Mouse (Mus musculus): ENCODE results near the gene Dnajb6. TPM values are rescaled to one million over a fixed set of nuclear protein-coding genes. Genes with fewer than 3 reads are reported as not detected.
"Not testable (repeated sequence)": the region's sequence is repeated elsewhere in the genome, so short reads cannot be mapped to it uniquely, and the experiment has no call there.

Dnajb6 gene
- polyA plus RNA-seq, 1 experiment = 161 TPM

- H3K27me3 ChIP-seq (ENCODE audit: control insufficient read depth, insufficient read depth, low read length) = no peaks in the 10 kb centered on the region
- WGBS = 76% methylated on average over 1 of the region's 1 CpGs
Observed at GRCm38 (mm10) chr5:29712906-29713305, 22.6 kb upstream of the Dnajb6 start.

GRCm38 (mm10) chr5:29721159-29721558 is 14.3 kb upstream of the Dnajb6 start:
- H3K27me3 ChIP-seq (ENCODE audit: control insufficient read depth, insufficient read depth, low read length) = no peaks in the 10 kb centered on the region
- H3K4me3 ChIP-seq (replicated peaks; ENCODE audit: insufficient read depth, low read depth, low read length) = no peak overlapping the region
- 21% methylated on average over 1 of the region's 1 CpGs for WGBS
- H3K27ac ChIP-seq (ENCODE audit: insufficient read depth, low read length) = no peak overlapping the region
- no peak for TF ChIP-seq POLR2A (IDR thresholded peaks at IDR 0.05; ENCODE audit: borderline replicate concordance, insufficient read depth, low read length)
- no peak for TF ChIP-seq CTCF (IDR thresholded peaks at IDR 0.05; ENCODE audit: borderline replicate concordance, insufficient read depth, low read depth, low read length)
- H3K4me1 ChIP-seq (ENCODE audit: control insufficient read depth, insufficient read depth, low read length) = no peaks in the 10 kb centered on the region
- no peak for DNase-seq

More at GRCm38 (mm10) chr5:29712906-29713305, 22.6 kb upstream of the Dnajb6 start:
- Histone ChIP-seq H3K27ac (ENCODE audit: insufficient read depth, low read length) (no peak overlapping the region), H3K4me1 (ENCODE audit: control insufficient read depth, insufficient read depth, low read length) (no peaks in the 10 kb centered on the region), H3K4me3 (replicated peaks; ENCODE audit: insufficient read depth, low read depth, low read length) (no peak overlapping the region)
- TF ChIP-seq POLR2A (IDR thresholded peaks at IDR 0.05; ENCODE audit: borderline replicate concordance, insufficient read depth, low read length) (no peak), CTCF (IDR thresholded peaks at IDR 0.05; ENCODE audit: borderline replicate concordance, insufficient read depth, low read depth, low read length) (no peak)
- DNase-seq = no peak

GRCm38 (mm10) chr5:29725369-29725768 is 10.1 kb upstream of the Dnajb6 start:
- no peaks in the 10 kb centered on the region for H3K4me1 ChIP-seq (ENCODE audit: control insufficient read depth, insufficient read depth, low read length)
- TF ChIP-seq CTCF (IDR thresholded peaks at IDR 0.05; ENCODE audit: borderline replicate concordance, insufficient read depth, low read depth, low read length) (no peak), POLR2A (IDR thresholded peaks at IDR 0.05; ENCODE audit: borderline replicate concordance, insufficient read depth, low read length) (no peak)
- H3K4me3 ChIP-seq (replicated peaks; ENCODE audit: insufficient read depth, low read depth, low read length) = no peak overlapping the region
- no peak for DNase-seq
- H3K27ac ChIP-seq (ENCODE audit: insufficient read depth, low read length) = no peak overlapping the region
- WGBS = 71% methylated on average over 2 of the region's 2 CpGs
- H3K27me3 ChIP-seq (ENCODE audit: control insufficient read depth, insufficient read depth, low read length) = no peaks in the 10 kb centered on the region

- not testable (repeated sequence) for H3K4me3 ChIP-seq (replicated peaks; ENCODE audit: insufficient read depth, low read depth, low read length); DNase-seq; H3K27me3 ChIP-seq (ENCODE audit: control insufficient read depth, insufficient read depth, low read length); H3K27ac ChIP-seq (ENCODE audit: insufficient read depth, low read length); H3K4me1 ChIP-seq (ENCODE audit: control insufficient read depth, insufficient read depth, low read length)
- 66% methylated on average over 5 of the region's 5 CpGs for WGBS
Observed at GRCm38 (mm10) chr5:29726070-29726469, 9.4 kb upstream of the Dnajb6 start.

GRCm38 (mm10) chr5:29734831-29735510 is 517 bp upstream of the Dnajb6 start:
- no peaks in the 10 kb centered on the region for H3K4me1 ChIP-seq (ENCODE audit: control insufficient read depth, insufficient read depth, low read length)
- H3K27ac ChIP-seq (ENCODE audit: insufficient read depth, low read length) = peak overlapping the region; percentile 98
- no peaks in the 10 kb centered on the region for H3K27me3 ChIP-seq (ENCODE audit: control insufficient read depth, insufficient read depth, low read length)
- 51% methylated on average over 6 of the region's 6 CpGs for WGBS
- H3K4me3 ChIP-seq (replicated peaks; ENCODE audit: insufficient read depth, low read depth, low read length) = peak overlapping the region; percentile 98
- TF ChIP-seq CTCF (IDR thresholded peaks at IDR 0.05; ENCODE audit: borderline replicate concordance, insufficient read depth, low read depth, low read length) (no peak), POLR2A (IDR thresholded peaks at IDR 0.05; ENCODE audit: borderline replicate concordance, insufficient read depth, low read length) (no peak)
- DNase-seq = no peak

DNA sequence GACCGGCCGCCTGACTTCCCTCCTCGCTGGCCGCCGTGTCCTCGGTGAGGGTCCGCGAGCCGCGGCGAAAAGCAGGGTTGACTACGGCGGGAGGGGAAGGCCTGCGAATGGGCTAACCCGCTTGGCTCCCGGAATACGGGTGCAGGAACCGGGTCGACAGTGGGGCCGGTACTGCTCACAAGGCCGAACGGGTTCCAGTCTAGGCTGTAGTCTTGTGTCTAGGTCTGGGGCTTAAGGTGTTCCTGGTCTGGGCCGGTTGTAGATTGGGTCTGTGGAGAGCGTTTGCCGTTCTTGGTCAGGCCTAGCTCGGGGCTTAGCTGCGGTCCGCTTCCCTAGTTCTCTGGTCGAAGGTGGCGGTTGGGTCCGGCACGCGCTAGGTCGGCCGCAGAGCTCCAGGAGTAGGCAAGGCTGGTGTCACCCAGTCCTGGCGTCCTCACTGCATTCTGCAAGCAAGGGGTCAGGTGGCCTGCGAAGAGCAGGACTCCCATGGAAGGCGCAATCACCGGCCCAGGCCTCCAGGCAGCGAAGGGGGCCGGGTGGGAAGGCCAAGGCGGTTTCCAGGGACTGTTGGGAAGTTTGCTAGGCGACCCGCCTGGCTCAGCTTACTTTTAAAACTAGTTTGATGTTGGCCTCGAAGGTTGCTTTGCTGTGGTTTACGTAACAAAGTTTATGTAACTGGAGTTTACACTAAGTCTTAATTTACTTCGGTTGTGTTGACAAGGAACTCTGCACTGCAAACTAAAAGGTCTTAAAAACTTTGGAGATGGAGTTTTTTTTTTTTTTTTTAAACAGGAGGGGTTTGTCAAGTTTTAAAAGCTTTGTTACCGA is 799 bp downstream of the Dnajb6 start:
- TF ChIP-seq CTCF (IDR thresholded peaks at IDR 0.05; ENCODE audit: borderline replicate concordance, insufficient read depth, low read depth, low read length) (no peak), POLR2A (IDR thresholded peaks at IDR 0.05; ENCODE audit: borderline replicate concordance, insufficient read depth, low read length) (no peak)
- Histone ChIP-seq H3K4me3 (replicated peaks; ENCODE audit: insufficient read depth, low read depth, low read length) (peak overlapping the region; percentile 98), H3K27me3 (ENCODE audit: control insufficient read depth, insufficient read depth, low read length) (no peaks in the 10 kb centered on the region), H3K4me1 (ENCODE audit: control insufficient read depth, insufficient read depth, low read length) (no peaks in the 10 kb centered on the region; the same call in 1 of the 2 replicates), H3K27ac (ENCODE audit: insufficient read depth, low read length) (peak overlapping the region; percentile 58)
- DNase-seq = no peak
- WGBS = 2% methylated on average over 48 of the region's 48 CpGs

DNA sequence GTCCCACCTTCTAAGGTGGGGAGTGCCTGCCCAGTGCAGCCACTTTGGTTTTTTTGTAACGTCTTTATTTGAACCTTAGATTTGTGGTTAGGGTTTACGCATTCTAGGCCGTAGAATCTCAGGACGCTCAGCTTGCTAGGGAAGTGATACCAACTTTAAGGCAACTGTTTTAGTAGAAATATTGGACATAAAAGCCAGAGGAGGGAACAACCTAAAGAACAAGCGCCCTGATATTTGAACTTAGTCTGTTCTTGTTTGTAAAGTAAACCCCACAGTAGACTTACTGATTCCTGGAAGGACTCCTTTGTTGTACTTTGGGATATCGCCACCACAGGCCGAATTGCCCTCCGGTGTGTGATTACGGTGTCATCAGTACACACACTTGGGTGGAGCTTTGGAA is 1.5 kb downstream of the Dnajb6 start:
- TF ChIP-seq CTCF (IDR thresholded peaks at IDR 0.05; ENCODE audit: borderline replicate concordance, insufficient read depth, low read depth, low read length) (no peak), POLR2A (IDR thresholded peaks at IDR 0.05; ENCODE audit: borderline replicate concordance, insufficient read depth, low read length) (no peak)
- WGBS = 46% methylated on average over 9 of the region's 9 CpGs
- H3K27me3 ChIP-seq (ENCODE audit: control insufficient read depth, insufficient read depth, low read length) = no peaks in the 10 kb centered on the region
- H3K4me3 ChIP-seq (replicated peaks; ENCODE audit: insufficient read depth, low read depth, low read length) = peak overlapping the region; percentile 98
- no peak overlapping the region for H3K27ac ChIP-seq (ENCODE audit: insufficient read depth, low read length)
- DNase-seq = no peak
- no peaks in the 10 kb centered on the region; the same call in 1 of the 2 replicates for H3K4me1 ChIP-seq (ENCODE audit: control insufficient read depth, insufficient read depth, low read length)

DNA sequence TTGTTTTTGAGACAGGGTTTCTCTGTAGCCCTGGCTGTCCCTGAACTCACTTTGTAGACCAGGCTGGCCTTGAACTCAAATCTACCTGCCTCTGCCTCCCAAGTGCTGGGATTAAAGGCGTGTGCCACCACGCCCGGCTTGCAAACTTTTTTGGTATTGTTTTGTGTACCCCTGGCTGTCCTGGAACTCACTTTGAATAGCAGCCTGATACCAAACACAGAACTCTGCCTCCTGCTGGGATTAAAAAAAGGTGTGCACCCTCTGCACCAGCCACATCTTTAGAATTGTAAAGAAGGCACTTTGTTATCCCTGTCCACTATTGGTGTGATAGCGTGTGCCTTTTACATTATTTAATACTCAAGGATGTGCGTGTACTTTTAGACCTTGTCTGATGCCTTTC is 2.0 kb downstream of the Dnajb6 start:
- no peak overlapping the region for H3K4me3 ChIP-seq (replicated peaks; ENCODE audit: insufficient read depth, low read depth, low read length)
- no peaks in the 10 kb centered on the region for H3K27me3 ChIP-seq (ENCODE audit: control insufficient read depth, insufficient read depth, low read length)
- 86% methylated on average over 5 of the region's 5 CpGs for WGBS
- H3K27ac ChIP-seq (ENCODE audit: insufficient read depth, low read length) = no peak overlapping the region
- DNase-seq = no peak
- TF ChIP-seq CTCF (IDR thresholded peaks at IDR 0.05; ENCODE audit: borderline replicate concordance, insufficient read depth, low read depth, low read length) (no peak), POLR2A (IDR thresholded peaks at IDR 0.05; ENCODE audit: borderline replicate concordance, insufficient read depth, low read length) (no peak)
- H3K4me1 ChIP-seq (ENCODE audit: control insufficient read depth, insufficient read depth, low read length) = no peaks in the 10 kb centered on the region; the same call in 1 of the 2 replicates

All from cerebellum, adult 2 months (tissue).